Mouse (Mus musculus): ENCODE data around the gene Slit1.
A peak's percentile ranks its signal among the peaks of the same experiment; 100 is the strongest.

The Slit1 gene

DNA sequence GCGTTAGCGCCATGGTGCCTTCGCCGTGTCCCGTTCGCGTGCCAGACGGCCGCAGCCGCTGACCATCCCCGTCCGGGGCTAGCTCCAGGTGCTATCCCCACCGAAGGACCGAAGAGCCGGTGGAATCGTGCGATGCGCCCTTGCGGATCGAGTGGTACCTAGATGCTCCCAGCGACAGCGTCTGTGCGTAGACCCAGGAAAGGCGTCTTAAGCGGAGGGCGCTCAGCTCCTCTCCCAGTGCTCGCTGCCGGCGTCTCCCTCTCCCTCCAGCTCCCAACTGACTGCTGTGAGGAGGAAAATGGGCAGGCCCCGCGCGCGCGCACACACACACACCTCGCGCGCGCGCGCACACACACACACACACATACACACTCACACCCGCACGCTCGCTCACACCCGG, at the start of gene Slit1:
Gene Slit1 (minus strand): TSS at position 270 of the 400 bp plus-strand sequence.
- no peak for DNase-seq

GRCm38 (mm10) chr19:41792934-41793486, 49.5 kb upstream of the Slit1 start:
- no peak for DNase-seq

DNA sequence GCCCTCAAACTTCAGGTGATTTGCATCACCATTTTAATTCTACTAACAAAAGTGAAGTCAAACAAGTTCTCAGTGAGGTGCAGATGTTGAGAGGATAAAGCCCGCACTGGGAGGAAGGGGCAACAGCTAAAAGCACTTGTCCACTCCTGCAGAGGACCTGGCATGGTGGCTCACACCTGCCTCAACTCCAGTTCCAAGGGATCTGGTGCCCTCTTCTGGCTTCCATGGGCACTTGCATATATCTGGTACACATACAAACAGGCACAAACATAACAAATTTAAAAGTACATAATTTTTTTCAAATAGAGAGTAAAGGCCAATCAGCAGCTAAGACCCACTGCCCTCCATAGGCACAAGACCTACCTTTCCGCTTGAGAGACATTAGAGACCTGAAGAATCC, 47.9 kb upstream of the Slit1 start:
- no peak for DNase-seq

DNA sequence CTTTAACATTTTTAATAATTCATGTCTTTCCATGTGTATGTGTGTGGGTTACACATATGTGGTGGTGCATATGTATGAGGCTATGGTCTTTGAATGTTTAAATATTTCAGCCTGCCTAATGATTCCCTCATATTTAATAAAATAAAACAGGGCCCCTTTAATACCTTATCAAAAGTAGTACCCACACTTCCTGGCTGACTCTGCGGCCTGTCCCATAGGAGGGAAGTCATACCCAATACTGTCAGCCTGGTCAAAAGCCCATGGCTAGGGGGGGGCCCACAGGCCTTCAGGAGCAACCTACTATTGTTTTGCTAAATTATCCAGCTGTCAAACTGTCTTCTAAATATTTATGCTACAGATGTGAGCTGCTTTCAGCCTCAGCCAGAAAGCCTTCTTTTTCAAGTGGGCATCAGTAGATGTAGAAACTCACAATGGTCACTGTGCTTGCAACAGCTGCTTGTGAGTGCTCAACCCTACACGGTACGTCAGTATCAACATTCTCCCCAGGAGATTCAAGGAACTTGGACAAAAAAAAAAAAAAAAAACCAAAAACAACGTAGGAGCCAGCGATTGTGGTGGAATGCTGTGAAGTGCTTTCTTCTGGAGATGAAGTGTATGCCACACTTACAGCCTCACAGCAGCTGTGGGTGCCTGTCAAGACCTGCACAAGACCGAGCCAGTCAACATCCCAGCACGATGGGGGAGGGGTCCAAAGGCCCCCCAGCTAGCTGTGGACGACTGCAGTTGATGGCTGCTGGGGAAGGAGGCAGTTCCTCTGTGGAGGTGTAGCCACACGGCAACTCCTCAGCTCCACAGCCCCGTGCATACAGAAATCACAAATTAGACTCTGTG, 45.9 kb upstream of the Slit1 start:
- DNase-seq = no peak

DNA sequence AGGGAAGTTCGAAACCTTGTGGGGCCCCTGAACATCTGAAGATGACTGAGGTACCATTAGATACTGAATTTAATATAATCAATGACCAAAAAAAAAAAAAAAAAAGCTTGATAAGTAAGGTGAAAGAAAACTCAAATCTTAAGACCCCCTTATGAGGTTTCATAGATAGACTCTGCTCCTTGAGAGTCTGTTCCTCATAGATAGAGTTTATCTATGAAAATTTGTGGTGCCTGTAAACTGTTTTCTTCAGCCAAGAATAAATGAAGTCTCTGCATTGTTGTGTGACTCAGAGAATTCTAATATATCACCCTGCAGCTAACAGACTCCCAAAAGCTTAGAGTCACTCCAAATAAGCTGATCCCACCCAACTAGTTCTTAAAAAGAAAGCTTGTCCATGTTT, 43.4 kb upstream of the Slit1 start:
- DNase-seq = no peak

DNA sequence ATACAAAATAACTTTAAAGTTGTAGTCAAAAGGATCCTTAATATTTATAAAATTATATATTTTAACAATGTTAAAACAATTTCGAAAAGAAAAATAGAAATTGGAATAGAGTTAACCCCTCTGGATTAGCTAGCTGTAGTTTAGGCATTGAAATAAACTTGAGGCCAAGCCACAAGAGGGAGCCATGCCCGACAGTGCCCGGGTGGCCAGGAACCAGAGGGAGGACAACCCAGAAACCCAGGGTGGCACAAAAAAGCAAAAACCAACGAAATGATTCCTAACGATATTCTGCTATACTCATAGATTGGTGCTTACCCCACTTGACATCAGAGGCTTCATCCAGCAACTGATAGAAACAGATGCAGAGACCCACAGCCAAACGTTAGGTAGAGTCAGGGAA, 34.0 kb upstream of the Slit1 start:
- no peak for DNase-seq

GRCm38 (mm10) chr19:41768711-41769110, 25.2 kb upstream of the Slit1 start:
- peak; percentile 52 to 69 for DNase-seq

DNA sequence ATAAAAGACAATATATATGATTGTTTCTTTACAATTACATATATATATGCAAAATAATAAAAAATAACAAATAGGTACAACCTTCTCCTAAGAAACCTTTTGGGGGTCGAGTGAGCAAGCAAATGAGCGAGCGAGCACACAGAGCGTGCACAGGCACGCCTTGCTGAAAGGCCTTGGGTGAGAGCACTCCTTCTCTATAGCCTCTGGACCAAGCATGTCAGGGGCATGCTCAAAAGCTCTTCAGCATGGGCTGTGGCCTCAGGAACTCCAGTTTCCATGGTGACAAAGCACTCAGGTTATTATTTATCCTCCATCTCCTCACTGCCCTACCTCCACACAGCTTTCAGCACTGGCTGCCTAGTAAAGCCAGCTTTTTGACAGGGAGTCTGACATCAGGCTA, 23.2 kb upstream of the Slit1 start:
- DNase-seq = no peak

DNA sequence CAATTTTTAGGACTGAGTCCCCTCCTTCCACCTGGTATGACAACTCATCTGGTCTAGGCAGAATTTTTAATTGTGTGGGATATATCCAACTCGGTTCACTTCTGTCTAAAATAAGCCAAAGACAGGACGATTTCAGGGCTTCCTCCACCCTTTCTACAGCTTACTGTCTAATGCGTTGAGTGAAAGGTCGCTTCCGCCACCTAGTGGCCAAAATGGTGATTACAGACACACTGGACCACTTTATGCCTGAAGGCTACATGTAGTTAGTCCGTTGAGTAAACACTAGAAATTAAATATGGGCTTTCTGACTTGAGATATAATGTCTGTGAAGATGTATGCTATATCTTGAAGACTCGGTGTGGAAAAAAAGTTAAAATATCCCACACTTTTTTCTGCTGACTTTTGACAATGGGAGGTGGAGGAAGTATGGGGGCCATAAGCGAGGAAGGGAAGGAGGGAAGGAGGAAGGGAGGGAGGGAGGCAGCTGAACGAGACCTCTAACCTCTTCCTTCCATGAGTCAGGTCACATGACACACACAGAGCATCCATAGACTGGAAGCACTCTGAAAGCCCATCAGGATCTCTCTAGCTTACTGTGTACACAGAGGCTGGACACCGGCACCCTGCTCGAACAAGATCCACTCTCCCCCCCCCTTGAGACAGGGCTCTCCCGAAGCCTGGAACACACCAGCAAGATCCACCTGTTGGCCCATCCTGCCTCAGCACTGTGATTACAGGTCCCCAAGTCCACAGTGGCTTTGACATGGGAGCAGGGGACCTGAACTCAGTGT, 20.6 kb upstream of the Slit1 start:
- peak; percentile 58 to 67 for DNase-seq

GRCm38 (mm10) chr19:41761529-41761928, 18.1 kb upstream of the Slit1 start:
- DNase-seq = no peak

- no peak for DNase-seq
Observed at GRCm38 (mm10) chr19:41759765-41760164, 16.3 kb upstream of the Slit1 start.

DNA sequence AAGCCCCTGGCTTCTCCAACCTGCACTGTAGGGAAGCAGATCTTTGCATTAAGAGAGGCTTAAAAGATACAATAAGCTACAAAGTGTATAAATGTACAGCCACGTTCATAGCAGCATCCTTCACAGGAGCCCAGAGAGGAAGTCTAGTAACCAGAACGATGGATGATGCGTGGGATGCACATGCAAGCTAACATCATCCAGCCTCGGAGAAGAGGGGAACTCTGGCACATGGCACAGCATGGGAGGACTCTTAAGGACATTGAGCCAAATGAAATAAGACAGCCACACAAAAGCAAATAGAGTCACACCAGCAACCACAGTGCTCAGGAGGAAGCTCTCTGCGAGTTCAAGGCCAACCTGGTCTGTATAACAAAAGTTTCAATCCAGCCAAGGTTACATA, 15.8 kb upstream of the Slit1 start:
- DNase-seq = no peak

DNA sequence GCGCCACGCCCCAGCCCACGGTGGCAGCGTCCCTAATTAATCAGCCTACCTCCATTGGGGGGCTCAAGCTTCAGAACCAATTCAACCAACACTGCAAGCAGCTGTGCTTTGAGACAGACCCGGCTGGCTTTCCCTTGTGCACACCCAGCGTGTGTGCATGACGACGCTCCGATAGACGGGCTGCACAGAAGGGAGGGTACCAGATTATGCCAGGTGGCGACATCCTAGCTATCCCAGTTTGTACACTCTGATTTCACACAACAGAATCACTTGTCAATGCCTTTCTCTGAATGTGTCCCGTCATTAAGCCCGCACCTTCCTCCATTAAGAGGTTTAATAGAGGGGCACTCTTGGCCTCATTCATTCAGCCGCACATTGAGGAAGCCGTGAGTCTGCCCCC, 11.3 kb upstream of the Slit1 start:
- no peak for DNase-seq

DNA sequence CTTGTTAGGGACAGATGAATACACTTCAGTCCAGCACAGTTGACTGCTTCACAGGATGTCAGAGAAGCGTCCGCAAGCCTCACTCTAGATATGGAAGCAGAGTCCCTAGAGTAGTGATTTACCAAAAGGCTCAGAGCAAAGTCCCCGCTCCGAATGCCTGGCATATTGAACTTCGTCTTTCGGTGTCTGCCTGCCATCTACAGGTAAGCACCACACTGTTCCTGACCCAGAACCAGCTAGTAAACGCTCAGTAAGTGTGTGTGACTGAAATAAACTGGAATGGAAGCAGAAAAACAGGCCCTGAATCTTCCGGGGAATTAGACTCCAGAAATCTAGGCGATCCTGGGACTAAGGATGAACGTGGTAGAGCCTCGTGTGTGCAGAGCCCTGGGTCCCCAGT, 8.4 kb upstream of the Slit1 start:
- no peak for DNase-seq

DNA sequence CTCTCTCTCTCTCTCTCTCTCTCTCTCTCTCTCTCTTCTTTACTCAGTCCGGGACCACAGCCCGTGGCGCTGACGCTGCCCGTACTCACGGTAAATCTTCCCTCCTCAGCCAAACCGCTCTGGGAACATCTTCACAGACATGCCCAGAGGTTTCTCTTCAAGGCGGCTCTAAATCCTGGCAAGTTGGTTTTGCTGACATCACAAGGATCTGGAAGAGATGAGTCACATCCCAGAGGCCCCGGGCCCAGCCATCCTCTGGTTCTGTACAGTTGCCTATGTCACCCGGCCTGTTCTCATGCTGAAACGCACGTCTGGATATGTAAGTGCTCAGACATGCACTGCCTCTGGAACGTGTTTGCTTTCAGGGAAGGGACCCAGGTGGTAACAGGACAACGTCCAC, 4.0 kb upstream of the Slit1 start:
- no peak for DNase-seq

DNA sequence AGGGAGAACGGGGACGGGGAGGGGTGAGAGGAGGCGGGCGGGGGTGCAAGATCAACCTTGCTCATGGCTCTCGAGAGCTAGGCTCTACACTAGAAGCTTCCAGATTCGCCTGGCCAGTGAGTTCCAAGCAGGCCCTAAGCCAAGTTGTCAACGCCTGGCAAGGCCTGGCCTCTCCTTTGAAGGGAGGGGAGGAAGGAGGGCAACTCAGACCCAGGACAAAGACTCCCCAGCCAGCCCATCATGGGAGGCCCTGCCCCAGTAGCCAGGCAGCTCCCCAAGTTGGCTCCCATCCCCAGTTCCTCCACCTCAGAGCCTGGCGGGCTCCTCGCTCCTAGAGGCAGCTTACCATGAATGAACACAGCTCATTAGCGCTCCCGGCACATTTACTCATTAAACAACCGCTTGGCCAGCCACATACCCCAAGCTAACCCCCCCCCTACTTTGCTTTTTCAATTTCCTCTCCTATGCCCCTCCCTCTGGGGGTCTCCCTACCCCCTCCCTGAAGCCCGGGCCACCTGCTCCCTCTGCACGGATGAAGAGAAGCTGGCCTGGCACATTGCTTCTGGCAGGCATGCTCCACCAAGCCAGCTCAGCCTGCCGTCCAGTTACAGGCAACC, 2.6 kb upstream of the Slit1 start:
- no peak for DNase-seq

DNA sequence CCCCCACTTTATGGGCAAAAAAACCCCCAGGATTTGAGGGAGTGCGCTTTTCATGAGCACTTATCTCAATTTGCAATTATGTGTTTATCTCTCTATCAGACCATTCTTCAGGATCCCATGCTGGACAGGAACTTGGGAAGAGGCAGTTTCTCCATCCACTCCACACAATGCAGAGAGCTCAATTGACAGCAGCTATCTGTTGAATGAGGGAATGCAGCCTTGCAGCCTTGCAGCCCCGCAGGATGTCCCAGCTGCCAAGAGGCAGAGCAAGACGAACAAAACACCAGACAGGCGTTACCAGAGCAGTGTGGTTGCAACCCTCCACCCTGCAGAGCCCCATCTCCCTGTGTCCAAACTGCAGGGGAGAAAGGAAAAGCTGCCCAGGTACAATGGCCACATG, 4.6 kb downstream of the Slit1 start:
- DNase-seq = no peak

- DNase-seq = no peak
Observed at GRCm38 (mm10) chr19:41738429-41738805, 5.0 kb downstream of the Slit1 start.

GRCm38 (mm10) chr19:41737657-41738428, 5.6 kb downstream of the Slit1 start:
- no peak for DNase-seq

GRCm38 (mm10) chr19:41734685-41735084, 8.8 kb downstream of the Slit1 start:
- DNase-seq = no peak

DNA sequence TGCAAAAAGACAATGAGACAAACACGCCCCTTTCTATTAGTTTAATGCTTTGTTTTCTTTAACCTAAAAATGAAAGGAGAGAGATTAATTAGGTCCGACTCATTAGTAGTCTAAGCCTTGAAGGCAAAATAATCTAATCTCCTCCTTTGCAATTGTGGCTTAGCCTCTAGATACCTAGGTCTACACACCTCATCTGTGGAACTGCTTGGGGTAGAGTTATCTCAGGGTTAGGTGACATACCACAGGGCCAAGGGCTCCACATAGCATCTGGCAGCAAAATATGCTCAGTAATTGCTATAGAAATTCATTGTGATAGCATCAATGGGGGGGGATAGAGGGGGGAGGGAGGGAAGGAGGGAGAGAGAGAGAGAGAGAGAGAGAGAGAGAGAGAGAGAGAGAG, 18.0 kb downstream of the Slit1 start:
- DNase-seq = no peak

DNA sequence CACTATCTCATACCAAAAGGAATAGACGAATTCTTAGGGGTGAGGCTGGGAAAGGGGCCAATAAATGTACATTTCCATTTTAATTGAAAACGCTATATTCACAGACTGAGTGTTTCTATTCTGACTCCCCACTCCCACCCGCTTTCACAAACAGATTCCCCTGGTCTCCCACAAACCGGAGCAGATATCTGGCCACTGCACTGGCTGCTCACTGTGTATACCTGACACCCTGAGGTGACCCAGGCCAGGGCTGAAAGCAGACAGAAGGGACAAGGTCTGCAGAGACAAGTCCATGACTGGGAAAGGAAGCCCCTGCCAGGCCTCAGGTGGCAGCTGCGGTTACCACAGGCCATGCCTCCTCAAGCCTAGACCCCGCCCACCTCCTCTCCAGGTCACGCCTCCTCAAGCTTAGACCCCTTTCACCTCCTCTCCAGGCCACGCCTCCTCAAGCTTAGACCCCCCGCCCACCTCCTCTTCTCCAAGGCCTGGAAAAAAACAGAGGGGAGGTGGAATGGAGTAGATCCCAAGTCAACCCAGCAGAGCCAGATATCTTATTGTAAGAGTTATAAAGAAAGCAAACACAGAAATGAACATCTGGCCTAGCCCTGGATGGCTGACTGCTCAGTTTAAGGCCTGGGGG, 18.5 kb downstream of the Slit1 start:
- peak; percentile 10 to 32 for DNase-seq

Measured in thymus, adult 18-20 months (tissue).